Mouse (Mus musculus) bone marrow, adult 2 months (tissue): ENCODE data around the gene Foxn2. TPM values are rescaled to one million over a fixed set of nuclear protein-coding genes. Genes with fewer than 3 reads are reported as not detected.

Experiments
- H3K27ac ChIP-seq: fragments of 200-500 bp; 2 replicates; pipeline ENCODE4 v1.5.1; 2012; ENCODE audit warnings: low read depth, mild to moderate bottlenecking, control low read depth, inconsistent platforms, low read length; ENCODE audit not compliant: control insufficient read depth, poor library complexity, insufficient read depth
- H3K4me1 ChIP-seq: fragments of 200-500 bp; 2 replicates; pipeline ENCODE4 v1.6.1; 2011; ENCODE audit warnings: low read length; ENCODE audit not compliant: control insufficient read depth, insufficient read depth
- H3K4me3 ChIP-seq: fragments of 200-500 bp; replicated peaks from 2 replicates; pipeline ENCODE3; 2011; ENCODE audit warnings: mild to moderate bottlenecking, low read depth, low read length, control low read depth; ENCODE audit not compliant: control insufficient read depth
- CTCF ChIP-seq: fragments of 200-500 bp; IDR thresholded peaks from 2 replicates; pipeline ENCODE4 v1.5.1; 2011; ENCODE audit warnings: low read length, control low read depth; ENCODE audit not compliant: control insufficient read depth, insufficient read depth
- POLR2A ChIP-seq: fragments of 200-500 bp; IDR thresholded peaks from 2 replicates; pipeline ENCODE4 v1.6.1; 2011; ENCODE audit warnings: low read depth, mild to moderate bottlenecking, control low read depth, low read length, borderline replicate concordance; ENCODE audit not compliant: control insufficient read depth
- WGBS: fragments of 180-500 bp; shearing (Covaris S2); methylation state at CpG from one replicate; pipeline ENCODE4 v1.1.7; 2018; 5-methylcytosine and 5-hydroxymethylcytosine counted together
- polyA plus RNA-seq: library from polyadenylated mRNA; stranded (reverse); fragments of >200 nt; gene quantifications from 2 replicates; pipeline ENCODE4 v1.2.4, GENCODE M21; 2011; ENCODE audit warnings: low replicate concordance; ENCODE audit not compliant: missing spikeins, insufficient read depth, insufficient read length

The Foxn2 gene
- polyA plus RNA-seq, result 7.0 and 7.4 TPM in 2 replicates

DNA sequence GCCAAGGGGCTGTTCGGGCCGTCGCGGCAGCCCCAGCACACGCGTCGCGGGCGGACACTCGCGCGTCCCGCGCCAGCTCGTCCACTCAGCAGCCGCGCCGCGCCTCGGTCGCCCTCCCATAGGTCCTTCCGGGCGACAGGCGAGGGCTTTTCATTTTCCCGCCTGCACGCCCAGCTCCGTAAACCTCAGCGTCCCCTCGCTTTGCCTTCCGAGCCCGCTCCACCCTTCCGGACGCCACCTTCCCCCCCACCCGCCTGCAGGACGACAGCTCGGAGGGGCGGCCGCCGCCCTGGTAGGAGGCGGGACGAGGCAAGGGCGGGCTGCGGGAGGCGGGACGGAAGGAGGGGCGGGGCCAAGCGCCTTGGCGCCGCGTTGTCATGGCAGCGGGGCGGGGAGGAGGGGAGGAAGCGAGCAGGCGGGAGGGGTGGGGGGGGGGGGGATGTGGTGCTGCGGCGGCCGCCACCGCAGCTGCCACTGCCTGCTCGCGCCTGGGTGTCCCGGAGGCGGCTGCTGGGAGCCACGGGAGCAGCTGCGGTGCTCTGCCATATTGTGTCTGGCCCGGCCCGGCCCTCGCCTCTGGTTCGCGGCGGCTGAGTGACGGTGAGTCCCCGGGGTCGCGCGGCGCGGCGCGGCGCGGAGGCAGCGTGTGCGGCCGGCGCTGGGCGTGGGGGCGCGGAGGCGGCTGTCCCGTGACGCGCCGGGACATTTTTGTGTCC lies at the start of gene Foxn2:
Gene Foxn2, plus strand, starts transcription at position 427 of the 716 bp plus-strand sequence.
- under 1% methylated on average over 83 of the region's 93 CpGs for WGBS
- Histone ChIP-seq H3K4me3 (peak within 1 kb of the TSS; percentile 87), H3K27ac (peak within 1 kb of the TSS; percentile 98), H3K4me1 (no peaks in the 10 kb centered on the region; the same call in 1 of the 2 replicates)
- TF ChIP-seq CTCF (no peak), POLR2A (peak; percentile 53; the same call in 1 of the 2 replicates)

DNA sequence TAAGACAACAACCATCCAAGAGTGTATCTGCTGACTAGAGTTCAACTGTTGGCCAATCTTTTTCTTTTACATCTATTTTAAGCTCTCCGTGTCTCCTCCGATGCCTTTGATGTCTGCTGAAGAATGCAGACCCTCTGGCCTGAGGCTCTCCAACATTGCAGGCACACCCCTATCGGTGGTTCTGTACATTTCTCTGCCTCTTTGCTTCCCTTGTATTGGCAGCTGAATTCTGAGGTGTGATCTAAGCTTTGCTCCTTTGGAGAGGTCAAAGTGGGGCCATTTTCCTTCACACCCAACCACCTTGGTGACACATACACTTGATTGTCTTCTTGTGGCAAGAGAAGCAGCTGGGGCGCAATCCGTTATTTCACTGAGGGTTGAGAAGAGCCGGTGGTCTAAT lies 43.0 kb upstream of the Foxn2 start:
- Histone ChIP-seq H3K27ac (no peak overlapping the region), H3K4me1 (no peaks in the 10 kb centered on the region), H3K4me3 (no peak overlapping the region)
- WGBS, result 87% methylated on average over 6 of the region's 6 CpGs
- no peak for TF ChIP-seq POLR2A
- no peak for TF ChIP-seq CTCF

DNA sequence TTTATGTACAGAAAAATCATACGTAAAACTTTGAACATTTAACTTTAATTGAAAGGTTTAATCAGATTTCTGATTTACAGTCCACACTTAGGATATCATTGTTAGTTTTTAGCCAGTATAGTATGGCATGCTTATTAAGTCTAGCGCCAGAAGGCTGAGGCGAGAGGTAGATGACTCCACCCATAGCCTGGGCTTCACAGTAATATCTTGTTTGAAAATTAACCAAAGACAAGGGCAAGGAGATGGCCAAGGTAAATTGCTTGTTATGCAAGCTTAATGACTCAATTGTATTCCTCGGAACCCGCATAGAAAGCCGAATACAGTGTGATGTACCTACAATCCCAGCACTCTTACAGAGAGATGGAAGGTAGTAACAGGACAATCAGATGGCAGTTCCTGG lies 42.4 kb upstream of the Foxn2 start:
- 86% methylated on average over 6 of the region's 6 CpGs for WGBS
- no peak for TF ChIP-seq POLR2A
- TF ChIP-seq CTCF, result no peak
- no peaks in the 10 kb centered on the region; the same call in 1 of the 2 replicates for H3K4me1 ChIP-seq
- no peak overlapping the region for H3K4me3 ChIP-seq
- no peak overlapping the region for H3K27ac ChIP-seq

DNA sequence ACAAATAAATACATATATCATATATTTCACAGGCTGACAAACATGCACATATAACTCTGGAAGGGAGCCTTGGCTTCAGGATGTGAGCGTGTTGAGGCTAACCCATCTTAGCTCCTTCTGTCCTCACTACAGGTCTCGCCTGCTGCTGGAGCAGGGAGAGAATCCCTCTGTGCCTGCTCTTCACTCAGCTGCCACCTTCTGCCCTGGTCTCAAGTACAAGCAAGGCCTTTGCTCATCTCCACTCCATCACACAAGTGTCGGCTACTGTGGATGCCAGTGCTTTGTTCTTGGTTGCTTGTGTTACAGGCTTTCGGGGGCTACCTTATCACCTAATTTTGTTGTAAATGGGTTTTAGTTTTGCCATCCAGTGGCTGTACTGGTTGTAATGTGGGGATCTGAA lies 41.7 kb upstream of the Foxn2 start:
- Histone ChIP-seq H3K4me1 (no peaks in the 10 kb centered on the region; the same call in 1 of the 2 replicates), H3K27ac (no peak overlapping the region), H3K4me3 (no peak overlapping the region)
- TF ChIP-seq CTCF (no peak), POLR2A (no peak)
- WGBS, result 89% methylated on average over 4 of the region's 4 CpGs

DNA sequence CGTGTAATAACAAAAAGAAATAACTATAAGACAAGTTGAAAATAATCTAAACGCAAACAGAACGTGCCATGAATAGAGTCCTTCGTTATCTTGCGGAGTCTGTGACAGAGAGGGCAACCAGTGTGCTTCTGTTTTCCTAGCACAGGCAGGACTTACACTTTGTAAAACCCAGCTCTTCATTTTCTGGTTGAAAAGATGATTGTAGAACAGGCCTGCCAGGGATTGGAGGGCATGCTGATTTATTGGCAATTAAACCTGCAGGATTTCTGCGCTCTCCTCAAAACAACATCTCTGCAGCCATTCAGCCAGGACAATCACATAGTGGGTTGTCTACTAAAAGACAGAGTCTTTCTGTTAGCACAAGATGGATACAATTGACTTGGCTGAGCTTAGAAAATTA lies 40.4 kb upstream of the Foxn2 start:
- Histone ChIP-seq H3K27ac (no peak overlapping the region), H3K4me3 (no peak overlapping the region), H3K4me1 (no peaks in the 10 kb centered on the region; the same call in 1 of the 2 replicates)
- TF ChIP-seq CTCF (no peak), POLR2A (no peak)
- WGBS, result 90% methylated on average over 6 of the region's 6 CpGs

DNA sequence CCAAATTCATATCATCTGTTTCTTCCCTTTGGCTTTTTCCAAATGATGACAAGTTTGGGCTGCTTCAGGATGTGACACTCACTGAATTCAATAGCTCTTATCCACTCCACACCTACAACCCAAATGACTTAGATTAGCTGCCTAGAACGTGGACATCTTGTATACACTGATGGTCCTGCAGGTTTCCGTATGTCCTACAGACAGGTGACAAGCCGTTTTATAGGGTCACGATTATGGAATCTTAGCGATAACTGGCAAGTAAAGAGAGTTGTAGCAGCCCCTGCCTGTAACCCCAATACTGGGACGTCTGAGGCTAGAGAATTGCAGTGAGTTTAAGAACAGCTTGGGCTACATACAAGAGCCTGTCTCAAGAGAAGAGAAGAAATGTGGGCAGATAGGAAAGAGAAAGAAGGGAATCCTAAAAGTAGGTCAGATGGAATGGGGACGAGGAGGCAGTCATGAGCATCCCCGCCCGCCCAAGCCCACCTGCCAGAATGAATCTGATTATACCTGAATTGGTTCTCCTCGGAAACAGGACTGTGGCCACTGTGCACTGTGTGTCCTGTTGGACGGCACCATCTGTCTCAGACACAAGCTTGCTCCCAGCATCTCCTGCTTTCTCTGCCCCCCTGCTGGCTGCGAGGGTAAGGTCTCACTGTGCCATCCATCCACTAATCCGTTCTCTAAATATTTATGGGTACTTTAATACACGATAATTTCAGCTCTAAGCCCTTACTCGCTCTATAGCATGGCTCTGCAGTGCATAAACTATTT lies 39.6 kb upstream of the Foxn2 start:
- TF ChIP-seq POLR2A, result no peak
- no peak for TF ChIP-seq CTCF
- 77% methylated on average over 15 of the region's 15 CpGs for WGBS
- H3K27ac ChIP-seq, result no peak overlapping the region
- no peaks in the 10 kb centered on the region; the same call in 1 of the 2 replicates for H3K4me1 ChIP-seq
- no peak overlapping the region for H3K4me3 ChIP-seq

DNA sequence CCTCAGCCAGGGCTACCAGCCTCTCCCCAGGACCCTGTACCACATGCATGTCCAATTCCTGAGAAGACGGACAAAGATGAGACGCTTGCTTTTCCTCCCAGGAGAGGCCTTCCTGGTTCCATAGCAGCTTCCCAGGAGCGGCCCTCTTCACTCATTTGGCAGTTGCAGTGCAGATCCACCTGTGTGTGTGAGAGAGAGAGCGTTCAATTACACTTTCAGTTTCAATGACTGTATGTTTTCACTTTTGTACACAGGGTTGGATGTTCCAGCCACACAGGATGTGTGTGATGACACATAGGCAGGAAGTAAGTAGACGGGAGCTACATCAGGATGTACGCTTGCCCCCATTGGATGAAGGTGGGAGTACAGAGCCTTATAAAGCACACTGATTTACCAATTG lies 37.2 kb upstream of the Foxn2 start:
- H3K4me3 ChIP-seq, result no peak overlapping the region
- H3K4me1 ChIP-seq, result no peaks in the 10 kb centered on the region; the same call in 1 of the 2 replicates
- WGBS, result 51% methylated on average over 6 of the region's 6 CpGs
- H3K27ac ChIP-seq, result no peak overlapping the region
- no peak for TF ChIP-seq POLR2A
- no peak for TF ChIP-seq CTCF

DNA sequence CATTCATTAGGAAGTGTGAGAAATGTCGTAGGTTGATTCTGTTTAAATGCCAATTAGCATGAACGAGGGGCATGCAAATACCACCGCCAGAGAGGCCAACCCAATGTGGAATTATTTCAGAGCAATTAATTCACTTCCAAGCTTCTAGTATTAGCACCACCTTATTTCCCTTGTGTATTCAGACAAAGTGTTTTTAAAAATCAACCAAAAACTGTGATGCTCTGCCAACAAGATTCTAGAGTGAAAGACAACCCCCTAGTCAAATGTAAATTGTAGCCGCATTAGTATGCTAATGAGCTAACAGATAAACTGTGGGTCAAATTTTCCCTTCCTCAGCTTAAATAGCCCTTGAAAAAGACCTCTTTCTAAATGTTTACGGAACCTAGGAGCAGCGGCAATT lies 36.0 kb upstream of the Foxn2 start:
- Histone ChIP-seq H3K4me3 (no peak overlapping the region), H3K27ac (no peak overlapping the region), H3K4me1 (no peaks in the 10 kb centered on the region; the same call in 1 of the 2 replicates)
- WGBS, result 51% methylated on average over 6 of the region's 6 CpGs
- TF ChIP-seq CTCF (no peak), POLR2A (no peak)

DNA sequence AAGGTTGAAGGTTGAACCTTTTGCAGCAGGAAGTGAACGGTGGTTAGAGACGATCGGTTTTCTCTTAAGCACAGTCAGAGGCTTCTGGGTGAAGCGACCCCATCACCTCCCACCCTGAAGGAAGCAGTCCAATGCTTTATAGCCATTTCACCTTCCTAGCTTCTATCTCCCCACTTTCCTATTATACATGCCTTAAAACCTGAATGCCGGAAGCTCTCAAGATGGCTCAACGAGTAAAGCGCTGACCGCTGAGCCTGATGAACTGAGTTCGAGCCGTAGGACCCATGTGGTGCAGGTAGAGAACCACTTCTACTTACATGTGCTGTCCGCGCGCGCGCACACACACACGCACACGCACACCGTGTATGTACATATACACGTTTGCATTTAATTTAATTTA lies 35.4 kb upstream of the Foxn2 start:
- H3K4me1 ChIP-seq, result no peaks in the 10 kb centered on the region; the same call in 1 of the 2 replicates
- 32% methylated on average over 19 of the region's 19 CpGs for WGBS
- no peak overlapping the region for H3K4me3 ChIP-seq
- no peak for TF ChIP-seq CTCF
- no peak for TF ChIP-seq POLR2A
- H3K27ac ChIP-seq, result no peak overlapping the region
